Mouse (Mus musculus) spleen, adult 18-20 months (tissue): ENCODE measurements around the gene Lifr.

ENCODE experiments used
- DNase-seq, 2 experiments: peaks; one replicate each; pipeline ENCODE4 v3.0.0; 2022; ENCODE audit warnings: mixed read lengths in 2 of 2

The Lifr gene

DNA sequence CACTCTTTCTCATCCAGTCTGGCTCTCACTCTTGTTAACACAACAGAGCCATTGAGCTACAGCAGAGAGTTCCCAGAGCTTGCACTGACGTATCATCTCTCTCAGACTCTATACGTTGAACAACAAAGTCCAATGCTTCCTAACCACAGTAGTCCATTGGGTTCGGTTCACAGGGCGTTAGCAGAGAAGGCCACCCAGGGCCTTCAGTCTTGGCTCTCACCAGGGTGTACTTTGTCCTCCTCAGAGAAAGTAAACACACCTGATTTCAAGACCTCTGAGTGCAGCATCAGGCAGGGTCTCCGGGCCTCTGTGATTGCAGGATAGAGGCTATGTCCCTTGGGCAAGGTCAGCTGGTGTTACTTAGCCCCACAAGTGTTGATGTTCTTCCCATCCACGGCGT, 116.9 kb downstream of the Lifr start:
- no peak for DNase-seq

DNA sequence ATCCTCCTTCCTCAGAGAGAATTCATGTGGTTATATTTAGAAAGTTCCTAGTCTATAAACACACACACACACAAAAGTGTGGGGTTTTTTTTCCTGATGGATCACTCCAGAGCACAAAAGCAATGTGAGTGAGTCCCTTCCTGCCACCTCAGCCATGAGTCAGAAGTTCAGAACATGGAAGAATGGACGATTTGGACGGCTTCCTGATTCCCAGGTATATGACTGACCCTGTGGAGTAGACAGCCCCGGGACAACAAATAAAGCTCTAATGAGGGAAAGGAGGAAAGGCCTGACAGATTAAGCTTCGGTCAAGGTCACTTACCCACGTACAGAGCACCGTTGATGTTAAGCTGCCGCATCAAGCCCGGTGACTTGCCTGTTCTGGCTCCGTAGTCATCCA, 117.8 kb downstream of the Lifr start:
- DNase-seq = no peak

DNA sequence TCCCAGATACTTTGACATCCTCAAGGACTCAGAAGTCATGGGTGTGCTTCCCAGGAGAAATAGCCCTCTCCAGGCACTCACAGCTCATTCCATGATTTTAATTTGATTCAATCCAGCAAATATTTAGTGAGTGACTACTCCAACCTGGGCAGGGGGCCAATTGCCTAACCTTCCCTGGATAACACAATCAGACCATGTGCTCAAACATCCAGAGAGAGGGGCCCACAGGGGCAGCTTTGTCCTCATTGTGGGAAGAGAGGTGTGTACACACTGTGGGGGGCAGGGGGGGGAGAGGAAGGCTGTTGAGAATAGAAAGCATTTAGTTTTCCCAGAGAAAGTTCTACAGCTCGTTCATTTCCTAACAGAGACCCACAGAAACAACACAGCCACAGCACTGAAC, 123.3 kb downstream of the Lifr start:
- DNase-seq = no peak

DNA sequence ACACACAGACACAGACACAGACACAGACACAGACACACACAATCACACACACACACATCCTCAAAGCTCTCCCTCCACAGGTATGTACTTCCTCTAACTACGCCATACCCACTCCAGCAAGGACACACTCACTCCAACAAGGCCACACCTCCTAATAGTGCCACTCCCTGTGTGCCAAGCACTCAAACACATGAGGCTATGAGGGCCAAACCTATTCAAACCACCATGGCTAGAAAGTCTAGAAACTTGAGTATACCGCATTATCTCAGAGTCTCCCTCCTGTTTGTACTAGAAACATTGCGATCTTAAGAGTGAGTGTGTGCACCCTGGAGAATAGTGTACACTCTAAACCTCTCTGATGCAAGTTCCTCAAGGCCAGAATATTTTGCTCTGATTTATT, 125.4 kb downstream of the Lifr start:
- no peak for DNase-seq

DNA sequence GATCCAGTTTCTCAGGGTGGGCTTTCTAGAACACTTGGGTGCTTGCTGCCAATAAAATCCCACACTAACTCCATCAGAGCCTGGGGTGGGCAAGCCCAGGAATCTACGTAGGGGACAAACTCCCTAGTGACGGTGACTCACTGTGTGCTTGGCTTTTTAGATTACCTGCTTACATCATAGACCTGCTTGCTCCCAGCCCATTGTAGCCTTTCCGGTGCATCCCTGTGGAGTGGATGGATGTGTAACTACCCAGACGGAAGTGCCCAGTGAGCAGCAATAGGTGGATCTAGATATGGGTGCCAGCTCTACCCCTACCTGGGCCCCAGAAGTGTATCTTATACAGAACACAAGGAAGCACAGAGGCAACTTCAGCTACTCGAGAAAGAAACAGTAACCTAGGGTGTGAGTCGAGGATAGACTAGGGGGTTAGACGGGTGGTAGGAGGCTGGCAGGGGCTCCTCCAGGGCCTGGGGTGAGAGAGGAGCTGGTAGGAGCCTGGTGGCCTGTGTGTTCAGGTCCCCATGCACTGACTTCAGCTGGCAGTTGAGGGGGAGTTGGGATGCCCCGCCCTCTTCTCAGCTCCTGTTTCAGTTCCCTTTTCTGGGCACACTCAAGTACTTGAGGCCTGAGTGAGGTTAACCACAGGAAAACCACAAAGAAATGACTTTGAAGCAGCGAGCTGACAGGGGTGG, 126.3 kb downstream of the Lifr start:
- peak; percentile 65 to 71 for DNase-seq

DNA sequence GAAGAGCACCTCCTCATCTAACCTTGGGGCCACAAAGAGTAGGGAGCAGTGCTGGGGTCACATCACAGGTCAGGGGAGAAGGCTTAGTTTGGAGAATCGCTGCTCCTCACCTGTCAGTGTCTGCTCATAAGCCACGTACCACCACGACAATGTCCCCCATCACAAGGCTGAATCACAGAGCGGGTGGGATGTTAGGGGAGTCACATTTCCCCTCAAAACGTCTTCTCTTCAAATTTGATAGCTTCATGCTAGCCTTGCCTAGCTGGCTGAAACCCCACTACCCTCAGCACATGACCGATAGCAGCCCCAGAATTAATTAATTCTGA, 126.8 kb downstream of the Lifr start:
- DNase-seq = no peak

DNA sequence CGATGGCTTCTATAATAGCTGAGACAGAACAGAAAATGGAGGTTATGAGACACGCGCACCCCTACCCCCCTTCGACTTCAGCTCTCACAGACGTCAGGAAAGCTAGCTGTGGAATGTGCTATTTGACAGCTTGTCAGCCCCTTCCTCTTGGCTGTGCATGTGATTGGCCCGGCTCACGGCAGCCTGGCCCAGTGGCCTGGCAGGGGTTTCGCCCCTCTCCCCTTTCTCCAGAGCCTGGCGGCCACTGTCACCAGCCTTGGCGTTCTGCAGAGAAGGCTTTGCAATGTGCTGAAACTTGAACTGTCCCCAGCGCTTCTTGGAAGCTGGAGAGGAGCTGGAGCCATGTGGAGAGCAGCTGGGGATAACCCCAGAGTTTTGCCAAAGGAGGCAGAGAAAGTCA, 132.4 kb downstream of the Lifr start:
- no peak for DNase-seq

DNA sequence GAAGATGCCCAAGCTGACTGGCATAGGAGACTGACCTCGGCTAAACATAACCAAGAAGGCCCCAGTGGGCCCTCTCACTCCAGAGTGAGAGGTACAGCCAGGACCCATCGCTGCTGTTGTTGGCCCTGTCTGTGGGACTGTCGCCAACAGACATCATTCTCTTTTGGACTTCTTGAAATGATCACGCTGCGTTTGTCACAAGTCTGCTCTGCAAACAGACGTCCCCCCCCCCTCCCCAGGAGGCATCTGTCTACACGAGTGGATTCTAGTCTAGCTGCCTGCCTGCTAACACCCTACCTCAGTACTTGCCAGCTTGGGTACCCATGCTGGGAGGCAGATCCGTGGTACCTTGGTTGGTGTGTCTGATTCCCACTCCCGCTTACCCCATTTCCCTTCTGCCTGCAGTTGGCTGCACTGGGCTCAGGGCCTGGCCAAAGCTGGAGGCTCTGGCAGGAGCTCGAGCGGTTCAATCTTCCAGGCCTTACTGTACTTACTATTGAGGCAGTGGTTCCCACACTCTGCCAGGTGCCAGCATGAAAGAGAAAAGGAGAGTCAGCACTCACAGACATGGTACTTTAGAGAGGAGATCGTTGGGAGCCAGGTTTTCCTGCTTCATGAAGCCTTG, 133.8 kb downstream of the Lifr start:
- DNase-seq = no peak

DNA sequence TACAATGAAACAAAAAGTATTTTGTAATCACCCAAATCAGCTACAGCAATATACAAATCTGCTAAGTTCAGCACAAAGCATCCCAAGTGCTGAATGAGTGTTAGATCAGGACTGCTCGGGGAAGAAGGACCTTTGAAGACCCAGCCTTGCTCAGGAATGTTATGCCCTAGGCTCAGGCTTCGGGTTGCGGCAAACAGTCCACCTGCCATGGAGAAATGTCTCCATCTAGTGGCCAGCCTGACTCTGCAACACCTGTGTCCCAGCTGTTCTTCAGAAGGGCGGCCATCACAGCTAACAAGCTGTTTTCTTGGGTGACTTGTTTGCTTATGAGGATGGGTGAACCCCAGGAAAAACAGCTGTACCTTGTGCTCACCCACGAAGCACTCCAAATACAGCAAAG, 135.8 kb downstream of the Lifr start:
- peak; percentile 42 to 65 for DNase-seq

DNA sequence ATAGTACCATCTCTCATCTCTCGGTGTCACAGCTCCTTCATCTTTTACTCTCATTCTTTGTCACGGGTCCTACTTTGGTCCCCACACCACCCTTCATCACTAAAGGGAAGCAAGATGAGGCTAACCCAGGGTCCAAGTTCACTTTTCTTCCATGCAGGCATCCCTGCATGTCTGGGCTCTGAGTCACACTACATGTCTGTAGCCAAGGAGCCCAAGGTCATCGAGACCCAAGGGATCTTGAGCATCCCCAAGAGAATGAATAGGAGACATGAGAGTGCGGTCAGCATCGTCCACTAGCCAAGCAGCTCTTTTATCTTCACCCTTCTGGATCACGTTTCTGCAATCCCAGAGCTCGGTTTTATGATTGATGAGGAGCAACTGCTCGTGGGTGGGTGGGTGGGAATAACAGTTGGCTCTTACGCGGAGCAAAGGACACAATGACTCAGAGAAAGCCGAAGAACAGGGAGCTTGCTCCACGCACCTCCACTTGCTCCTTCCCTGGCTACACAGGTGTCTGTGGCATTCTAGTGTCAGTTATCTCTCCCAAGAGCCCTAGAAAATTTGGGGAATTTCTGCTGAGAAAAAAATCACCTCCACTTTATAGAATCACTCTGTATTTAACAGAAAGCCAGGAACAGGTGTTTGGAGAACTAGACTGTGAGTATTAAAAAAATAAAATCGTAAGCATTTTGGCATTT, 143.1 kb downstream of the Lifr start:
- no peak for DNase-seq

DNA sequence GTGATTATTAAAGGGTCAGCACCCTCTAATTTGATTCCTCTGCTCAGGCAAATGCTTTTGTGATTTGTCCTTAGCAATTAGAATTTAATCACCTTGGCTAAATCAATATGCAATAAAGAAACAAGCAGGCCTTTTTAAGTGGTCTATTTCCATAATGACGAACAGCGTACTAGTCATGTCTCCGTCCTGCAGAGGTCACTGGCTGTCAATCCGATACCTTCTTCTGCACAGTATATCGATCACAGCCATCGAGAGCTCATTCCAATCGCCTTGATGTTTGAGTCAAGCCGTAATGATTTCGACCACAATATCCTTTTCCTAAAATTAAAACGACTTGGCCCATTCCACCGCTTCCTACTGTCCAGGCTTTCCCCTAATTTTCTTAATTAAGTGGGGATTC, 149.5 kb downstream of the Lifr start:
- DNase-seq = no peak

DNA sequence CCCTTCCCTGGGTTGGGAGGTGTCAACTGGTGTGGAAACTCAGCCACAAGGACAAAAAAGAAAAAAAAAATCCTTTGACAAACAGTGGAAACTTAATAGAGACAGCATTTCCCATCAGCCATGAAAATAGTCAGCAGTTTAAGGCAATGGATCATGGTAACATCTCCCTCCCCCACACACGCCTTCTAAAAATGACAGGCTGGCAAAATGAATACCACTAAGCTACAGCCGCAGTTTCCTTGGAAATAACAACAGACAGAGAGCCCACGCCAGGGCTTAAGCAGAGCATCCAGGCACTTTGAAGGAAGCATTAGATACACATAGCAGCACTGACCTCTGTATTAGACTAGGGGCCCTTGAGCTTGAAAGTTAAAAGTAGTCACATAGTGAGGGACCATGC, 150.5 kb downstream of the Lifr start:
- no peak for DNase-seq

DNA sequence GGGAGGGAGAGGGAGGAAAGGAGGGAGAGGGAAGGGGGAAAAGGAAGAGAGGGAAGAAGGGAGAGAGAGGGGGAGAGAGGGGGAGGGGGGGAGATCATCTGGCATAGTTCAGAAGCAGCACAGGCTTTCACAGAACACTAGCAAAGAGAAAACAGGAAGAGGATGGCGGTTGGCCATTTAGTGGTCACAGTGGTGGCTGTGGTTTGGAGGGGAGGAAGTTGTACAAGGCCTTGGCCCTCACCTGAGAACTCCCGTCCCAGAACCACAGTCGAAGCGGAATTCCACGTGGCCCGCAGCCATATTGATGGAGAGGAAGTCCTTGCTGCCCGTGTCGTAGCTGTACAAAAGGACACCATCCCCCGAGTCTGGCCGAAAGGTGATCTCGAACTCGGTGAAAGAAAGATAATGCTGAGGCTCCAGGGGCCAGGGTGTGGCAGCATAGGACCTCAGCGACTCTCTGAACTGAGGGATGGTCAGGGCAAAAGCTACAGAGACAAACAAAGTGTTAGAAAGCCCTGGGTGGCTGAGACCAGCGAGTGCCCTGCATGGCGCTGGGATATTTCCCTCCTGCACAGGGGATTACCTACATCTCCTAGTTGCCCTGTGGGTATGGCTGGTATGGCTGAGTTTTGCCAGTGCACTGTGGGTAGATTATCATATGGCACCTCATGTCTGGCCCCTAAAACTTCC, 151.9 kb downstream of the Lifr start:
- DNase-seq = no peak
